In the genomic region with DNA sequence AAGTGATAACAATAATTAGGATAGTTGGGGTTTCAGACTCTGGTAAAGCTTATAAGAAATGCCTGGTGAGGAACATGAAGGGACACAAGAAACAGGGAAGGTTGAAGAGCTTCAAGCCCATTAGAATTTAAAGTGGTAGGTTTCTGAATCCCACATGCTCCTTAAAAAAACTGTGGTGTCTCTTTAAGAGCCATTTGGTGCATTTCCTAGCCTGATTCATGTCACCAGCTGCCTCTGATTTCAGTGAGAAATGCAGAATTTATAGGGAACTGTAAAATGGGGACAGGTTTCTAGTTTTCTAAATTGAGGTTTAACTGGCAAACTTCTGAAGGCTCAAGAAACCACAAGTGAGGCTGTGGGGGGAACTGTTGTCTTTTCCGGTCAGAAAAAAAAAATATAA, we compare ENCODE assay signal across 9 mouse cellular contexts. TPM values are rescaled to one million over a fixed set of nuclear protein-coding genes. Genes with fewer than 3 reads are reported as not detected.
A peak's percentile ranks its signal among the peaks of the same experiment; 100 is the strongest.
DNase-seq lines count a peak whose midpoint lies in the region; ATAC-seq and TF ChIP-seq lines count a peak whose summit lies in the region.
"Had no signal": no experiment of that assay in that cellular context is flagged by ENCODE, and none has a peak within 500 bp of the region (broad histone marks: within the 10 kb centered on the region; RNA-seq: fewer than 3 reads in every experiment).

No protein-coding gene starts in this region.

- no peak for TF ChIP-seq EP300 in stomach, postnatal 0 days (optimal IDR thresholded peaks at IDR 0.05)

- TF ChIP-seq CTCF in stomach, postnatal 0 days (IDR thresholded peaks at IDR 0.05; ENCODE audit: low read depth): no peak

- no peaks in the 10 kb centered on the region for H3K9me3 ChIP-seq in stomach, embryonic 14.5 days (ENCODE audit: control insufficient read depth, low read depth, low read length)
- H3K9me3 ChIP-seq in stomach, postnatal 0 days (ENCODE audit: control insufficient read depth, low read length): no peaks in the 10 kb centered on the region
- H3K9me3 ChIP-seq in liver, embryonic 12.5 days (replicated peaks): no peaks in the 10 kb centered on the region

- H3K36me3 ChIP-seq in stomach, embryonic 14.5 days (ENCODE audit: control insufficient read depth, insufficient read depth, low read length): no peaks in the 10 kb centered on the region
- no peaks in the 10 kb centered on the region for H3K36me3 ChIP-seq in stomach, postnatal 0 days (ENCODE audit: control insufficient read depth, insufficient read depth, low read length)
- no peaks in the 10 kb centered on the region for H3K36me3 ChIP-seq in liver, embryonic 12.5 days

- H3K9ac ChIP-seq in stomach, embryonic 14.5 days (replicated peaks; ENCODE audit: low read depth, low read length): no peak overlapping the region
- no peak overlapping the region for H3K9ac ChIP-seq in stomach, postnatal 0 days (ENCODE audit: low read length)
- H3K9ac ChIP-seq in liver, embryonic 12.5 days: no peak overlapping the region; the same call in 1 of the 2 replicates

- WGBS in stomach, embryonic 14.5 days: 4% methylated on average over 1 of the region's 1 CpGs
- WGBS in stomach, postnatal 0 days: 4% methylated on average over 1 of the region's 1 CpGs
- 15% methylated on average over 1 of the region's 1 CpGs for WGBS in liver, embryonic 12.5 days (ENCODE audit: insufficient replicate concordance)

- no peak overlapping the region for H3K27ac ChIP-seq in stomach, embryonic 14.5 days (ENCODE audit: low read length)
- no peak overlapping the region for H3K27ac ChIP-seq in stomach, postnatal 0 days (replicated peaks)
- H3K27ac ChIP-seq in liver, embryonic 12.5 days: no peak overlapping the region; the same call in 1 of the 2 replicates

- ATAC-seq in stomach, embryonic 14.5 days (ENCODE audit: insufficient number of reproducible peaks, insufficient read depth, low FRiP score, low read depth): no peak
- ATAC-seq in stomach, postnatal 0 days (ENCODE audit: low FRiP score, low TSS enrichment): no peak
- ATAC-seq in liver, embryonic 12.5 days: no peak

- peaks cover 17% of the 10 kb centered on the region for H3K4me1 ChIP-seq in stomach, embryonic 14.5 days (ENCODE audit: control insufficient read depth, insufficient read depth, low read length)
- no peaks in the 10 kb centered on the region for H3K4me1 ChIP-seq in stomach, postnatal 0 days (replicated peaks; ENCODE audit: control insufficient read depth, insufficient read depth)
- H3K4me1 ChIP-seq in liver, embryonic 12.5 days: peaks cover 6% of the 10 kb centered on the region; the same call in 1 of the 2 replicates

- peak overlapping the region; percentile 46 for H3K4me2 ChIP-seq in stomach, embryonic 14.5 days (replicated peaks; ENCODE audit: low read depth, low read length)
- no peak overlapping the region for H3K4me2 ChIP-seq in stomach, postnatal 0 days (replicated peaks; ENCODE audit: low read depth)
- H3K4me2 ChIP-seq in liver, embryonic 12.5 days: peak overlapping the region; percentile 45

- peak; percentile 8 to 60 for DNase-seq in frontal cortex, postnatal 36 days (ENCODE audit: low spot score in 2 of 2)
- DNase-seq in frontal cortex, postnatal 25 days (ENCODE audit: low spot score in 2 of 2): no peak
- DNase-seq in stomach, postnatal 0 days (ENCODE audit: low spot score): no peak
- DNase-seq in natural killer cell, adult 2 months (ENCODE audit: low spot score in 2 of 2): no peak
- DNase-seq in right cerebral cortex, postnatal 36 days (ENCODE audit: low spot score in 2 of 2): no peak
- DNase-seq in cerebellum, postnatal 14 days: no peak
- DNase-seq: spleen, adult 18-20 months had no signal

- no peaks in the 10 kb centered on the region for H3K27me3 ChIP-seq in stomach, embryonic 14.5 days (ENCODE audit: control insufficient read depth, insufficient read depth, low read length)
- H3K27me3 ChIP-seq in stomach, postnatal 0 days (ENCODE audit: control insufficient read depth, insufficient read depth, low read length): no peaks in the 10 kb centered on the region
- peaks cover 7% of the 10 kb centered on the region; the same call in 1 of the 2 replicates for H3K27me3 ChIP-seq in liver, embryonic 12.5 days (replicated peaks)

- peak overlapping the region; percentile 15; the same call in 1 of the 2 replicates for H3K4me3 ChIP-seq in stomach, embryonic 14.5 days (ENCODE audit: low read depth, low read length)
- no peak overlapping the region for H3K4me3 ChIP-seq in stomach, postnatal 0 days (ENCODE audit: low read depth, low read length)
- H3K4me3 ChIP-seq in liver, embryonic 12.5 days: peak overlapping the region; percentile 42

RNA-seq across cellular contexts. Expression of a gene that starts 0.3 kb away (rescaled TPM):
- polyA plus RNA-seq in stomach, embryonic 14.5 days (2014; fragmentation: Nextera tagmentation; extraction: Ambion mirVana): 4.8 and 5.6 TPM in 2 replicates
- polyA plus RNA-seq in stomach, postnatal 0 days (2015; fragmentation: Nextera tagmentation; extraction: Ambion mirVana): 19.7 and 20.0 TPM in 2 replicates
- 4.3 and 4.9 TPM in 2 replicates for polyA plus RNA-seq in liver, embryonic 12.5 days (2016; fragmentation: Nextera tagmentation; extraction: Ambion mirVana)

RNA-seq across cellular contexts. Expression of a gene that starts 0.8 kb away (rescaled TPM):
- 0.90 and 1.3 TPM in 2 replicates for polyA plus RNA-seq in stomach, embryonic 14.5 days (2014; fragmentation: Nextera tagmentation; extraction: Ambion mirVana)
- polyA plus RNA-seq in stomach, postnatal 0 days (2015; fragmentation: Nextera tagmentation; extraction: Ambion mirVana): 0.46 and 0.68 TPM in 2 replicates
- 19.1 and 21.4 TPM in 2 replicates for polyA plus RNA-seq in liver, embryonic 12.5 days (2016; fragmentation: Nextera tagmentation; extraction: Ambion mirVana)

Comparison
In these comparisons a context has a peak if more than half of its experiments do, and no peak if none do; other contexts are left out.
1. DNase-seq: peak in frontal cortex, postnatal 36 days (2 of 2); none in frontal cortex, postnatal 25 days (0 of 2), stomach, postnatal 0 days (single experiment), natural killer cell, adult 2 months (0 of 2), right cerebral cortex, postnatal 36 days (0 of 2) and cerebellum, postnatal 14 days (0 of 2).